Mouse (Mus musculus): ENCODE measurements at regions not wholly inside any gene's neighbourhood (a gene's known extent, or its start where the extent isn't known, plus 50 kb on each side); places are given as distances from the start of the nearest gene placed in this dataset.
"Not testable (repeated sequence)": the region's sequence is repeated elsewhere in the genome, so short reads cannot be mapped to it uniquely, and the experiment has no call there.

- no peak overlapping the region for H3K9ac ChIP-seq (replicated peaks; ENCODE audit: low read length, poor library complexity, severe bottlenecking)
- DNase-seq (ENCODE audit: low spot score) = peak; percentile 8
- no peaks in the 10 kb centered on the region for H3K4me1 ChIP-seq (ENCODE audit: insufficient read depth, low read length)
- 48% methylated on average over 2 of the region's 2 CpGs for WGBS
- TF ChIP-seq CTCF (IDR thresholded peaks at IDR 0.05) = no peak
- ATAC-seq (ENCODE audit: low FRiP score) = no peak
- no peaks in the 10 kb centered on the region for H3K9me3 ChIP-seq (ENCODE audit: low read length)
- H3K36me3 ChIP-seq (ENCODE audit: insufficient read depth, low read length) = no peaks in the 10 kb centered on the region
- no peak overlapping the region for H3K4me2 ChIP-seq (ENCODE audit: low read depth, low read length, poor library complexity, severe bottlenecking)
- H3K4me3 ChIP-seq (ENCODE audit: low read depth, low read length) = no peak overlapping the region
- no peaks in the 10 kb centered on the region for H3K27me3 ChIP-seq (ENCODE audit: insufficient read depth, low read length)
- no peak overlapping the region for H3K27ac ChIP-seq (ENCODE audit: low read depth, low read length)
Observed at GRCm38 (mm10) chr1:22987521-22987920, 114.5 kb downstream of the 4933415F23Rik start.

- not testable (repeated sequence) for H3K4me2 ChIP-seq (ENCODE audit: low read depth, low read length, poor library complexity, severe bottlenecking); H3K27ac ChIP-seq (ENCODE audit: low read depth, low read length); H3K4me3 ChIP-seq (ENCODE audit: low read depth, low read length); H3K9me3 ChIP-seq (ENCODE audit: low read length); H3K9ac ChIP-seq (replicated peaks; ENCODE audit: low read length, poor library complexity, severe bottlenecking); H3K4me1 ChIP-seq (ENCODE audit: insufficient read depth, low read length); ATAC-seq (ENCODE audit: low FRiP score); DNase-seq (ENCODE audit: low spot score); H3K36me3 ChIP-seq (ENCODE audit: insufficient read depth, low read length); H3K27me3 ChIP-seq (ENCODE audit: insufficient read depth, low read length)
Observed at GRCm38 (mm10) chr1:22984276-22984675, 117.8 kb downstream of the 4933415F23Rik start.

DNA sequence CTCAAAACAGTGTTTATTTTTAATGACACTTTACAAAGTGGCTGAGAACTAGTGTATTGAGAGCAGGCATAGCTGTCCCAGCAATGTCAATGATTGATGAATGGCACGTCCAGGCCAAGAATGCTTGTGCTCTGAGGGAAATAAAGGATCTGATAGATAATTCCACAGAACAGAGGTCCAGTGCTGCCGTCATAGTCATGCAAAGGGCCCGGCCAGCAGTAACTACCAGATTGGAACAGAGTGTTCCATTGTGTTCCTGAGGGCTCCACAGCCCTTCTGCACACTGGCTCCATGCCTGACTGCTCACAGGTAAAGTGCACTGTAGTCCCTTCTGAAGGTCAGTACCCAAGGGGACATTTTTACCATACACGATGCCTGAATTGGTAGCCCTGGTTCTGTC lies 127.1 kb downstream of the 4933415F23Rik start:
- H3K4me1 ChIP-seq (ENCODE audit: insufficient read depth, low read length) = no peaks in the 10 kb centered on the region
- no peak overlapping the region for H3K27ac ChIP-seq (ENCODE audit: low read depth, low read length)
- H3K36me3 ChIP-seq (ENCODE audit: insufficient read depth, low read length) = no peaks in the 10 kb centered on the region
- no peak for ATAC-seq (ENCODE audit: low FRiP score)
- H3K4me3 ChIP-seq (ENCODE audit: low read depth, low read length) = no peak overlapping the region
- H3K9me3 ChIP-seq (ENCODE audit: low read length) = no peaks in the 10 kb centered on the region
- 74% methylated on average over 4 of the region's 4 CpGs for WGBS
- H3K27me3 ChIP-seq (ENCODE audit: insufficient read depth, low read length) = no peaks in the 10 kb centered on the region
- H3K4me2 ChIP-seq (ENCODE audit: low read depth, low read length, poor library complexity, severe bottlenecking) = no peak overlapping the region
- TF ChIP-seq CTCF (IDR thresholded peaks at IDR 0.05) = no peak
- no peak overlapping the region for H3K9ac ChIP-seq (replicated peaks; ENCODE audit: low read length, poor library complexity, severe bottlenecking)
- no peak for DNase-seq (ENCODE audit: low spot score)

DNA sequence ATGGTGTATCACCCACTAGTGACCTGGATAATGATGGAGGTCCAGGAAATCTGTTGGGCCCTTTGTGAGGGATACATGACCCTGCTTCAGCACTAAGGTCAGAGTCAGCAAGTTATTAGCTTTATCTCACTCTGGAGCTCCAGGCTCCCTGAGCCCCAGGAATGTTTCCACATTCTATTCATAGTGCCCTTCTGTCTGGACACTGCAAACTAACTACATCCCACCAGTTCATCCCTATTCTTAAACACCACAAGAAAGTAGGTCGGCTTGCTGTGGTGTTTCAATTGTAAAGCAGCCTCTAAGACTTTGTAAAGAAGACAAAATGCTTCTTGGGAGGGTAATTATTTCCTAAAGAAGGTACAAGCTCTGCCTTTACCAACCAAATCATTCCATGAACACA lies 138.2 kb upstream of the Rims1 start:
- H3K27me3 ChIP-seq (ENCODE audit: insufficient read depth, low read length) = no peaks in the 10 kb centered on the region
- H3K4me2 ChIP-seq (ENCODE audit: low read depth, low read length, poor library complexity, severe bottlenecking) = no peak overlapping the region
- no peaks in the 10 kb centered on the region for H3K4me1 ChIP-seq (ENCODE audit: insufficient read depth, low read length)
- 47% methylated on average over 1 of the region's 1 CpGs for WGBS
- H3K9me3 ChIP-seq (ENCODE audit: low read length) = no peaks in the 10 kb centered on the region
- no peak overlapping the region for H3K27ac ChIP-seq (ENCODE audit: low read depth, low read length)
- DNase-seq (ENCODE audit: low spot score) (no peak), ATAC-seq (ENCODE audit: low FRiP score) (no peak)
- H3K4me3 ChIP-seq (ENCODE audit: low read depth, low read length) = no peak overlapping the region
- no peak for TF ChIP-seq CTCF (IDR thresholded peaks at IDR 0.05)
- no peak overlapping the region for H3K9ac ChIP-seq (replicated peaks; ENCODE audit: low read length, poor library complexity, severe bottlenecking)
- H3K36me3 ChIP-seq (ENCODE audit: insufficient read depth, low read length) = no peaks in the 10 kb centered on the region

- no peak for DNase-seq (ENCODE audit: low spot score)
- no peaks in the 10 kb centered on the region for H3K27me3 ChIP-seq (ENCODE audit: insufficient read depth, low read length)
- no peaks in the 10 kb centered on the region for H3K36me3 ChIP-seq (ENCODE audit: insufficient read depth, low read length)
- H3K4me2 ChIP-seq (ENCODE audit: low read depth, low read length, poor library complexity, severe bottlenecking) = no peak overlapping the region
- H3K4me3 ChIP-seq (ENCODE audit: low read depth, low read length) = no peak overlapping the region
- H3K9ac ChIP-seq (replicated peaks; ENCODE audit: low read length, poor library complexity, severe bottlenecking) = no peak overlapping the region
- 87% methylated on average over 6 of the region's 6 CpGs for WGBS
- ATAC-seq (ENCODE audit: low FRiP score) = no peak
- H3K27ac ChIP-seq (ENCODE audit: low read depth, low read length) = no peak overlapping the region
- no peaks in the 10 kb centered on the region for H3K4me1 ChIP-seq (ENCODE audit: insufficient read depth, low read length)
- TF ChIP-seq CTCF (IDR thresholded peaks at IDR 0.05) = no peak
- no peaks in the 10 kb centered on the region for H3K9me3 ChIP-seq (ENCODE audit: low read length)
Observed at GRCm38 (mm10) chr1:22939816-22940215, 134.0 kb upstream of the Rims1 start.

GRCm38 (mm10) chr1:22931147-22931896 lies 125.5 kb upstream of the Rims1 start:
- TF ChIP-seq CTCF (IDR thresholded peaks at IDR 0.05) = no peak
- Histone ChIP-seq H3K9ac (replicated peaks; ENCODE audit: low read length, poor library complexity, severe bottlenecking) (no peak overlapping the region), H3K4me2 (ENCODE audit: low read depth, low read length, poor library complexity, severe bottlenecking) (no peak overlapping the region), H3K27me3 (ENCODE audit: insufficient read depth, low read length) (no peaks in the 10 kb centered on the region), H3K36me3 (ENCODE audit: insufficient read depth, low read length) (no peaks in the 10 kb centered on the region), H3K4me3 (ENCODE audit: low read depth, low read length) (no peak overlapping the region), H3K27ac (ENCODE audit: low read depth, low read length) (no peak overlapping the region), H3K9me3 (ENCODE audit: low read length) (no peaks in the 10 kb centered on the region), H3K4me1 (ENCODE audit: insufficient read depth, low read length) (no peaks in the 10 kb centered on the region)
- ATAC-seq (ENCODE audit: low FRiP score) = no peak
- DNase-seq (ENCODE audit: low spot score) = peak; percentile 26
- 81% methylated on average over 6 of the region's 6 CpGs for WGBS

Data from midbrain, postnatal 0 days (tissue).